Mouse (Mus musculus) neural tube, embryonic 13.5 days (tissue): ENCODE data around the gene Ncapg. TPM values are rescaled to one million over a fixed set of nuclear protein-coding genes. Genes with fewer than 3 reads are reported as not detected.

Experiments
- ATAC-seq: fragments of 200-750 bp; cut with Nextera tagmentation; 2 replicates; pipeline ENCODE4 v1.8.0; 2017; ENCODE audit warnings: low read depth, mild to moderate bottlenecking, moderate TSS enrichment, moderate library complexity
- H3K27ac ChIP-seq: fragments of 300-500 bp; sonication (generic); replicated peaks from 2 replicates; pipeline ENCODE4 v1.5.1; 2015; ENCODE audit warnings: moderate library complexity, mild to moderate bottlenecking, inconsistent platforms
- H3K27me3 ChIP-seq: fragments of 300-500 bp; sonication (generic); 2 replicates; pipeline ENCODE4 v1.6.1; 2015; ENCODE audit warnings: mild to moderate bottlenecking, inconsistent platforms
- H3K36me3 ChIP-seq: fragments of 300-500 bp; sonication (generic); 2 replicates; pipeline ENCODE4 v1.6.1; 2015; ENCODE audit warnings: mild to moderate bottlenecking, inconsistent platforms
- H3K4me1 ChIP-seq: fragments of 300-500 bp; sonication (generic); replicated peaks from 2 replicates; pipeline ENCODE4 v1.6.1; 2015; ENCODE audit warnings: inconsistent platforms
- H3K4me2 ChIP-seq: fragments of 300-500 bp; sonication (generic); 2 replicates; pipeline ENCODE4 v1.6.1; 2015; ENCODE audit warnings: inconsistent platforms, mild to moderate bottlenecking, moderate library complexity
- H3K4me3 ChIP-seq: fragments of 300-500 bp; sonication (generic); 2 replicates; pipeline ENCODE4 v1.5.1; 2015; ENCODE audit warnings: mild to moderate bottlenecking, inconsistent platforms
- H3K9ac ChIP-seq: fragments of 300-500 bp; sonication (generic); 2 replicates; pipeline ENCODE4 v1.6.1; 2015; ENCODE audit warnings: moderate library complexity, mild to moderate bottlenecking, inconsistent platforms
- H3K9me3 ChIP-seq: fragments of 300-500 bp; sonication (generic); 2 replicates; pipeline ENCODE4 v1.6.1; 2016; ENCODE audit warnings: inconsistent platforms
- WGBS: fragments of 180-500 bp; shearing (Covaris S2); methylation state at CpG from one replicate; pipeline ENCODE4 v1.1.7; 2015; 5-methylcytosine and 5-hydroxymethylcytosine counted together
- polyA plus RNA-seq: library from polyadenylated mRNA; unstranded; fragments of >200 nt; fragmentation: Nextera tagmentation; extraction: Ambion mirVana; gene quantifications from 2 replicates; pipeline ENCODE4 v1.2.1, GENCODE M21; 2015

Gene Ncapg
- polyA plus RNA-seq, 1 experiment from 2014 or later = 9.1 TPM

DNA sequence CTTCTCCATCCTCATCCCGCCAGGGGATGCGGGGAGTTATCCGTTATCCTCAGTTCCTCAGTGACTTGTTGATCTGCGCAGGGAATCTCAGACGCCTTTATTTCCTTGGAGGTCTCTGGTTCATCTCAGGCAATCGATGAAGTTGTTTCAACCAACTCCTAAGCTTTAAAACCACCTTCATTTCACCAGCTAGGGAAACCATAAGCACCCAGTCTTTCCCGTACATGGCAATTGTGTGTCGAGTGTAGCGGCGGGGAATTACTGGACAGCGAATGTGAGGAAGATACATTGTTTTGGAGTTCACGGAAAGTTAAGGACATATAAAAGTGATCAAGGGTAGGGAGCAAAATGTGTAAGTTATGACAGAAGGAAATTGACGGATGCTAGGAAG is 556 bp downstream of the Ncapg start:
- H3K27ac ChIP-seq = no peak overlapping the region
- no peaks in the 10 kb centered on the region for H3K36me3 ChIP-seq
- H3K27me3 ChIP-seq = no peaks in the 10 kb centered on the region
- WGBS = 1% methylated on average over 13 of the region's 13 CpGs
- peaks cover 17% of the 10 kb centered on the region for H3K4me1 ChIP-seq
- H3K9ac ChIP-seq = peak overlapping the region; percentile 72
- peak overlapping the region; percentile 81 for H3K4me3 ChIP-seq
- ATAC-seq = no peak
- peak overlapping the region; percentile 91 for H3K4me2 ChIP-seq
- H3K9me3 ChIP-seq = no peaks in the 10 kb centered on the region

DNA sequence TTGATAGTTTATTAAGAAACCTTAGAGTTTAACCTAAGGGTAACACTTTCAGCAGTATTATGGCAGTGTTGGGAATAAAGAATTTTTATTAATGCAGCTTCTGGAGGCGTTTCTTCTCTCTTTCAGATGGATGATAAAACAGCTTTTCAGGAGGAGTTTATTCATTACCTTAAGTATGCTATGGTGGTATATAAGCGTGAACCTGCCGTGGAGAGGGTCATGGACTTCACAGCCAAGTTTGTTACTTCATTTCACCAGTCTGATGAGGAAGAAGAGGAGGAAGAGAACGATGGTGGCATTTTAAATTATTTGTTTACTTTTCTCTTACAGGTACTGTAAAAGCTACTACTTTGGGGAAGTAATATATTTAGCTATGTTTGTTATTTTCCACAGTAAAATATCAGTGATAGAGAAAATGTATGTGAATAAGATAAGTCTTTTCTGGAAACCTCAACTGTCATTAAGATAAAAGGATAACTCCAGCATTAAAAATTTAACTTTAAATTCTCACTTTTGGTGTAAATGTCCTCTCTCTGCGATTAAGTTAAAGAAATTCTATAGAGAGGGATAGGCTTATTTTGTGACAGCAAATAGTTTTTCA is 1.3 kb downstream of the Ncapg start:
- peak overlapping the region; percentile 81 for H3K4me3 ChIP-seq
- no peak for ATAC-seq
- peak overlapping the region; percentile 91 for H3K4me2 ChIP-seq
- no peaks in the 10 kb centered on the region for H3K9me3 ChIP-seq
- H3K4me1 ChIP-seq = peaks cover 17% of the 10 kb centered on the region
- 49% methylated on average over 5 of the region's 5 CpGs for WGBS
- no peaks in the 10 kb centered on the region for H3K36me3 ChIP-seq
- H3K9ac ChIP-seq = no peak overlapping the region
- H3K27ac ChIP-seq = no peak overlapping the region
- no peaks in the 10 kb centered on the region for H3K27me3 ChIP-seq

DNA sequence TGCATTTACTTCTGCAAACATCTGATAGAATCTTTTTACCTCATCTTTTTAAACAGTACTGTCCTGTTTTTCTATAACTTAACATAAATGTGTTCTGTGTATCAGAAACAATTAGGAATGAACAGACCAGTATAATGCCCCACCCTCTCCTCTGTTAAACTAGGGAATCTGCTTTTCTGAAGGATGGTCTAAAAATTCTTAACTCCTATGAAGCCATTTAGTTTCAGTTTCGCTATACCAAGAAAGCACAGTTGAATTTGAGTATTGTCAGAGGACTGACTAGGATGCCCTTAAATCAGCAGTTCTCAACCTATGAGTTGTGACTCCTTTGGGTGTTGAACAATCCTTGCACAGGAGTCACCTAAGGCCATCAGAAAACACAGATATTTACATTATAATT is 5.3 kb downstream of the Ncapg start:
- Histone ChIP-seq H3K36me3 (no peaks in the 10 kb centered on the region), H3K27ac (no peak overlapping the region), H3K9ac (no peak overlapping the region), H3K4me1 (peaks cover 9% of the 10 kb centered on the region), H3K9me3 (no peaks in the 10 kb centered on the region), H3K4me2 (no peak overlapping the region), H3K27me3 (no peaks in the 10 kb centered on the region), H3K4me3 (no peak overlapping the region)
- no peak for ATAC-seq
- 100% methylated on average over 1 of the region's 1 CpGs for WGBS

DNA sequence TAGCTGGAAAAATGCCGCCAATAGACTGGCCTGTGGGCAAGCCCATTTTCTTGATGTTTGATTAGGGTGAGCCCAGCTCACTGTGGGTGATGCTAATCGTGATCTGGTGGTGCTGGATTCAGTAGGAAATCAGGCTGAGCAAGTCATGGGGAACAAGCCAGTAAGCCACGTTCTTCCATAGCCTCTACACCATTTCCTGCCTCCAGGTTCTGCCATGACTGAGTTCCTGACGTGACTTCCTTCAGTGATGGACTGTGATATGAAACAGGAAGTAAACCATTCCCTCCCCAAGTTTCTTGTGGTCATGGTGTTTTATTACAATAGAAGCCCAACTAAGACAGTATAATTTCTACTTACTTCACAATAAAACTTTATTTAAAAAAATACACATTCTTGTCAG is 7.9 kb downstream of the Ncapg start:
- no peak for ATAC-seq
- H3K4me3 ChIP-seq = no peak overlapping the region
- no peak overlapping the region for H3K4me2 ChIP-seq
- no peaks in the 10 kb centered on the region for H3K27me3 ChIP-seq
- WGBS = 87% methylated on average over 4 of the region's 4 CpGs
- no peaks in the 10 kb centered on the region for H3K36me3 ChIP-seq
- no peaks in the 10 kb centered on the region for H3K4me1 ChIP-seq
- no peak overlapping the region for H3K9ac ChIP-seq
- H3K27ac ChIP-seq = no peak overlapping the region
- H3K9me3 ChIP-seq = no peaks in the 10 kb centered on the region

- Histone ChIP-seq H3K9ac (no peak overlapping the region), H3K27me3 (no peaks in the 10 kb centered on the region), H3K4me1 (no peaks in the 10 kb centered on the region), H3K36me3 (0 out of 2 replicates have a peak, but pooled peaks cover 6% of the 10 kb centered on the region), H3K4me2 (no peak overlapping the region), H3K27ac (no peak overlapping the region), H3K4me3 (no peak overlapping the region), H3K9me3 (no peaks in the 10 kb centered on the region)
- no peak for ATAC-seq
Observed at GRCm38 (mm10) chr5:45679955-45680354, 10.2 kb downstream of the Ncapg start.

DNA sequence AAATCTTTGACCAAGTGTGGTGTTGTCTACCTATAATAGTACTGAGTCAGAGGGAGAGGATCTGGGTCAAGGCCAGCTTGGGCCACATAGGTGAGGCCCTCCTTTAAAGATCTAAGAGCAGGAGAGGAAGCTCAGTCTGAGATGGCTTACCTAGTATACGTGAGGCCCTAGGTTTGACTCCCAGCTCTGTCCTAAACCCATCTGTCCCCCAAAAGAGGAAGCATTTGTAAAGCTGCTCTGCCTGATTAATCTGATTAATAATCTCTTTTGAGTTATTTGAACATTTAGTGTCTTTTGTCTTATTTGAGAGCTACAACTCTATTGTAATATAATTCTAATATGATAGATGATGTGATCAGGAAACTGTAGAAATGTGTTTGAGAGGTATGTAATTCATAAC is 13.7 kb downstream of the Ncapg start:
- ATAC-seq = no peak
- Histone ChIP-seq H3K9me3 (no peaks in the 10 kb centered on the region), H3K27me3 (no peaks in the 10 kb centered on the region), H3K4me1 (no peaks in the 10 kb centered on the region), H3K27ac (no peak overlapping the region), H3K4me2 (no peak overlapping the region), H3K36me3 (0 out of 2 replicates have a peak, but pooled peaks cover 6% of the 10 kb centered on the region), H3K9ac (no peak overlapping the region), H3K4me3 (no peak overlapping the region)
- 100% methylated on average over 1 of the region's 1 CpGs for WGBS

DNA sequence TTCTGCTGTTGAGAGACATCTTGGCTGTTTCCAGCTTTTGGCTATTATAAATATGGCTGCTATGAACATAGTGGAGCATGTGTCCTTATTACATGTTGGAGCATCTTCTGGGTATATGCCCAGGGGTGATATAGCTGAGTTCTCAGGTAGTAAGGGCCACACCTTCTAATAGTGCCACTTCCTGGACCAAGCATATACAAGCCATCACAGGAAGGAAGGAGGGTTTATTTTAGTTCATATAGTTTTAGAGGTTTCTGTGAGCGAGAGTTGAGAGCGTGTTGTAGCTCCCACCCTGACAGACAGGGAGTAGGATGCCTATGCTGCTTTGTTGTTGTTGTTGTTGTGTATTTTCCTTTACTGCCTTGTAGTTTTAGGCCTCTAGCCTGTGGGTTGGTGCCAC is 15.5 kb downstream of the Ncapg start:
- Histone ChIP-seq H3K4me2 (no peak overlapping the region), H3K27ac (no peak overlapping the region), H3K4me3 (no peak overlapping the region), H3K4me1 (no peaks in the 10 kb centered on the region), H3K9ac (no peak overlapping the region), H3K27me3 (no peaks in the 10 kb centered on the region), H3K36me3 (0 out of 2 replicates have a peak, but pooled peaks cover 6% of the 10 kb centered on the region), H3K9me3 (no peaks in the 10 kb centered on the region)
- WGBS = 94% methylated on average over 2 of the region's 2 CpGs
- no peak for ATAC-seq

- Histone ChIP-seq H3K9ac (no peak overlapping the region), H3K27me3 (no peaks in the 10 kb centered on the region), H3K27ac (no peak overlapping the region), H3K36me3 (0 out of 2 replicates have a peak, but pooled peaks cover 6% of the 10 kb centered on the region), H3K4me2 (no peak overlapping the region), H3K4me3 (no peak overlapping the region), H3K9me3 (no peaks in the 10 kb centered on the region), H3K4me1 (no peaks in the 10 kb centered on the region)
- ATAC-seq = no peak
- WGBS = 96% methylated on average over 3 of the region's 3 CpGs
Observed at GRCm38 (mm10) chr5:45686223-45686622, 16.5 kb downstream of the Ncapg start.

GRCm38 (mm10) chr5:45689152-45689551 is 19.4 kb downstream of the Ncapg start:
- H3K4me2 ChIP-seq = no peak overlapping the region
- H3K27ac ChIP-seq = no peak overlapping the region
- no peak for ATAC-seq
- H3K9me3 ChIP-seq = no peaks in the 10 kb centered on the region
- no peaks in the 10 kb centered on the region for H3K27me3 ChIP-seq
- no peak overlapping the region for H3K9ac ChIP-seq
- 0 out of 2 replicates have a peak, but pooled peaks cover under 1% of the 10 kb centered on the region for H3K36me3 ChIP-seq
- H3K4me1 ChIP-seq = no peaks in the 10 kb centered on the region
- no peak overlapping the region for H3K4me3 ChIP-seq
- WGBS = 86% methylated on average over 4 of the region's 4 CpGs

GRCm38 (mm10) chr5:45690802-45691201 is 21.1 kb downstream of the Ncapg start:
- WGBS = 83% methylated on average over 2 of the region's 2 CpGs
- Histone ChIP-seq H3K4me1 (no peaks in the 10 kb centered on the region), H3K9me3 (no peaks in the 10 kb centered on the region), H3K27me3 (no peaks in the 10 kb centered on the region), H3K27ac (no peak overlapping the region), H3K4me2 (no peak overlapping the region), H3K9ac (no peak overlapping the region), H3K36me3 (no peaks in the 10 kb centered on the region), H3K4me3 (no peak overlapping the region)
- ATAC-seq = no peak

- Histone ChIP-seq H3K4me2 (no peak overlapping the region), H3K27ac (no peak overlapping the region), H3K4me3 (no peak overlapping the region), H3K9ac (no peak overlapping the region), H3K36me3 (no peaks in the 10 kb centered on the region), H3K4me1 (no peaks in the 10 kb centered on the region), H3K27me3 (no peaks in the 10 kb centered on the region), H3K9me3 (no peaks in the 10 kb centered on the region)
- 92% methylated on average over 6 of the region's 6 CpGs for WGBS
- no peak for ATAC-seq
Observed at GRCm38 (mm10) chr5:45691678-45692077, 22.0 kb downstream of the Ncapg start.

DNA sequence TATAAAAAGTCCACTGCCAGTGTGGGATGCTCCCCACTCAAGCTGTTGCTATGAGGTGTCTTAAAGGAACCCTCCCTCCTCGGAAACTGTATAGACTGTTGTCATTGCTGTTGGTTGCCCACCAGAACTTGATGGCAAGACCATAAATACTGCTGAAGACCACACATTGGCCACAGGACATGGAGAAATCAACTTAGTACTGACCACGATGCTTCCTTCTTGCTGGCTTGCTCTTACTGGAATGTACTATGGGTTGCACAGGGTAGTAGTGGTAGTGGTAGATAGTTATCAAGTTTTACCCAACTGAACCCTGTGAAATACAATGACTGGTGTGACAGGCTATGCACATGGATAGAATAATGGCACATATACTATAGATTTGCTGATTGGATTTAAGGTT is 37.1 kb downstream of the Ncapg start:
- no peak overlapping the region for H3K4me3 ChIP-seq
- H3K27me3 ChIP-seq = no peaks in the 10 kb centered on the region
- WGBS = 97% methylated on average over 2 of the region's 2 CpGs
- H3K27ac ChIP-seq = no peak overlapping the region
- no peak overlapping the region for H3K9ac ChIP-seq
- peaks cover 7% of the 10 kb centered on the region for H3K36me3 ChIP-seq
- no peaks in the 10 kb centered on the region for H3K4me1 ChIP-seq
- no peak for ATAC-seq
- no peak overlapping the region for H3K4me2 ChIP-seq
- H3K9me3 ChIP-seq = no peaks in the 10 kb centered on the region

- WGBS = 90% methylated on average over 2 of the region's 2 CpGs
- Histone ChIP-seq H3K9me3 (no peaks in the 10 kb centered on the region), H3K4me3 (no peak overlapping the region), H3K9ac (no peak overlapping the region), H3K27ac (no peak overlapping the region), H3K27me3 (no peaks in the 10 kb centered on the region), H3K4me2 (no peak overlapping the region), H3K4me1 (no peaks in the 10 kb centered on the region), H3K36me3 (peaks cover 7% of the 10 kb centered on the region)
- no peak for ATAC-seq
Observed at GRCm38 (mm10) chr5:45709653-45710052, 39.9 kb downstream of the Ncapg start.
